Mouse (Mus musculus) ES-E14 (cell line): ENCODE measurements around the gene Tlcd2.

Experiments used
- HCFC1 ChIP-seq: IDR thresholded peaks from 2 replicates; pipeline ENCODE4 v1.6.1; 2012; ENCODE audit warnings: low read length, inconsistent platforms, borderline replicate concordance; ENCODE audit not compliant: insufficient read depth
- ZNF384 ChIP-seq: IDR thresholded peaks from 2 replicates; pipeline ENCODE4 v1.6.1; 2012; ENCODE audit warnings: low read depth, low read length, inconsistent platforms

DNA sequence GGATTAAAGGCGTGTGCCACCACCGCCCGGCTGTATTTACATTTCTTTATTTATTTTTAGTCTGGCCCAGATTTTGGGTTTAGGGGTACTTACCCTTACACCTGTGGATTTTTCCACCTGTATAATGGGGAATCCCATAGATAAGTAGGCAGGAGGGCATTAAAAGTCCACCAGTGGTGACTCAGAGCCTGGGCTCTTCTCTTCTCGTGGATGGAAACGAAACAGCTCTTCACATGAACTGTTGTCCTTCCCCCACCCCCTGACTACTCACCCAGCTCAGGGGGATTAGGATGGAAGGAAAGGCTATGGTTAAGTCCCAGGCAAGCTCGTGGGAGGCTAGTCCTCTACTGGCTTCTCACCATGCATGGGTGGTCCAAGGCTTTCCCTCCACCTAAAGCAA lies 2.9 kb downstream of the Tlcd2 start:
- TF ChIP-seq HCFC1 (no peak), ZNF384 (no peak)
